1 mouse cellular context compared by ENCODE assay signal in the genomic region with DNA sequence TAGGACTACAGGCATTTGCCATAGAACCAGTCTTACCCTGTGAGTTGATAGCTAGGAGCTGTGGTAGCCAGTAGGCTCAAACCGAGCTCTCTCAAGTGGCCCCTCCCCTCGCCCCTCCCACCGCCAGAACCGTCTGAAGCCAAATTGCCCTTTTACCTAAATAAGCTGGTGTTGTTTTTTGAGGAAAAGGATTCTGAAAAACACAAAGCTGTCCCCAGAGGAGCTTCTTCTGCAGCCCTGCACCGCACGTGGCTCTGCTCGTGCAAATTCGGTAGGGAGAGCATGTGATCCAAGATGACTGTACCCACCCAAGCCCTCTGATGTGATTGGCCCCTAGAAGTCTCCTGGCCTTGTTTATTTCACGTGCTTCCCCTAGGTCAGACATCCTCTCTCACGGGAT.
TF ChIP-seq lines count a peak whose summit lies in the region.

No protein-coding gene starts in this region.

TF ChIP-seq in CH12.LX, 34 proteins besides CTCF, POLR2A, EP300 and RAD21 (continued from another document):
- TF ChIP-seq MEF2A (IDR thresholded peaks at IDR 0.05; ENCODE audit: borderline replicate concordance, low read depth, low read length), result peak; percentile 9; the same call in 1 of the 2 replicates
- no peak for TF ChIP-seq NRF1 (IDR thresholded peaks at IDR 0.05; ENCODE audit: low read depth, low read length)
- TF ChIP-seq ZNF384 (IDR thresholded peaks at IDR 0.05; ENCODE audit: low read depth, low read length), result no peak
- TF ChIP-seq ZKSCAN1 (IDR thresholded peaks at IDR 0.05; ENCODE audit: borderline replicate concordance, low read depth, low read length), result no peak
- TF ChIP-seq JUN (IDR thresholded peaks at IDR 0.05; ENCODE audit: insufficient read depth, low read depth, low read length), result no peak
- peak; percentile 91 for TF ChIP-seq MXI1 (IDR thresholded peaks at IDR 0.05; ENCODE audit: low read depth, low read length)
- TF ChIP-seq NELFE (IDR thresholded peaks at IDR 0.05; ENCODE audit: low read depth, low read length), result 0 out of 2 replicates have a peak, but pooled peaks have one; percentile 24
- 0 out of 2 replicates have a peak, but pooled peaks have one; percentile 9 for TF ChIP-seq JUND (conservative IDR thresholded peaks at IDR 0.05; ENCODE audit: low read depth, low read length)
- peak; percentile 70 for TF ChIP-seq USF1 (IDR thresholded peaks at IDR 0.05; ENCODE audit: low read depth, low read length)
- TF ChIP-seq ELF1 (IDR thresholded peaks at IDR 0.05; ENCODE audit: low read depth, low read length), result no peak; the same call in 1 of the 2 replicates
- TF ChIP-seq ZMIZ1 (IDR thresholded peaks at IDR 0.05; ENCODE audit: low read depth, low read length), result peak; percentile 23; the same call in 1 of the 2 replicates
- TF ChIP-seq MYC (IDR thresholded peaks at IDR 0.05; ENCODE audit: low read depth, low read length), result peak; percentile 99
- peak; percentile 96 for TF ChIP-seq MAX (IDR thresholded peaks at IDR 0.05; ENCODE audit: low read length)
- TF ChIP-seq IRF4 (IDR thresholded peaks at IDR 0.05; ENCODE audit: low read depth, low read length), result no peak
- TF ChIP-seq CHD1 (IDR thresholded peaks at IDR 0.05; ENCODE audit: low read depth, low read length), result no peak
- no peak for TF ChIP-seq E2F4 (IDR thresholded peaks at IDR 0.05; ENCODE audit: insufficient replicate concordance, low read depth, low read length)
- 0 out of 2 replicates have a peak, but pooled peaks have one; percentile 52 for TF ChIP-seq TBP (conservative IDR thresholded peaks at IDR 0.05; ENCODE audit: low read depth, low read length)
- TF ChIP-seq UBTF (IDR thresholded peaks at IDR 0.05; ENCODE audit: low read depth, low read length), result no peak
- peak; percentile 61 for TF ChIP-seq USF2 (conservative IDR thresholded peaks at IDR 0.05; ENCODE audit: low read depth, low read length)
- no peak for TF ChIP-seq PAX5 (IDR thresholded peaks at IDR 0.05; ENCODE audit: low read length)
